In the genomic region with DNA sequence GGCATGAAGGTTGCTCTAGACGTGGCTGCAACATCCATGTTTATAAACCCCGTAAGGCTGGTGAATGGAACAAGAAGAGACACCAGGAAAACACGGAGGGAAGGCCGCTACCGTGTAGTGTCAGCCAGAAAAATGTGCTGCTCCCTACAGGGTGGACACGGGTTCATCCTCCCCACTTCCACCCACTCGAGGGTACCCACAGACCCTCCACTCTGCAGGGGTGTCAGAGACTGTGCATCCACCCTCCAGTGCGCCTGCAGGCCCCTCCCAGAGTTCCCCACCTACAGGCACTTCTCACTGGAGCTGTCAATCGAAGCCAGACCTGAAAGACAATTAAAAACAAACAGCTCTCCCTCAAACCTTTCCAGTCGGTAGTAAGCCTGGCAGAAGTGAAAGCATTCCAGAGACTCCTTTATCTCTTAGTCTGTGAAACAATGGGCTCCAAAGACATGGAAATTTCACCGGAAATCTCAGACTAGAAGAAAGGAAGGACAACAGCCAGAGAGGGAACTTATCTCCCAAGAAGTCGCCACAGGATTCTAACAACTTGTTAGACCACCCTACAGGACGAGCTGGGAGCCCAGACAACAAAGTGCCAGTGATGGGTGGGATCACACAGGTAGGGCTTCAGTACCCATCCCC, we compare ENCODE assay signal across 31 mouse cellular contexts. TPM values are rescaled to one million over a fixed set of nuclear protein-coding genes. Genes with fewer than 3 reads are reported as not detected.
DNase-seq lines count a peak whose midpoint lies in the region; ATAC-seq and TF ChIP-seq lines count a peak whose summit lies in the region.
"Had no signal": no experiment of that assay in that cellular context is flagged by ENCODE, and none has a peak within 500 bp of the region (broad histone marks: within the 10 kb centered on the region; RNA-seq: fewer than 3 reads in every experiment).

No protein-coding gene starts in this region.

- no peak overlapping the region for H3K27ac ChIP-seq in heart, embryonic 16.5 days (ENCODE audit: low read length)
- no peak overlapping the region for H3K27ac ChIP-seq in lung, postnatal 0 days (ENCODE audit: low read length)
- H3K27ac ChIP-seq: embryonic facial prominence, embryonic 13.5 days; forebrain, embryonic 12.5 days; intestine, embryonic 15.5 days; limb, embryonic 12.5 days; liver, embryonic 12.5 days; macrophage; stomach, embryonic 15.5 days had no signal

- H3K4me2 ChIP-seq in heart, embryonic 16.5 days (ENCODE audit: low read depth, low read length), result no peak overlapping the region
- H3K4me2 ChIP-seq in lung, postnatal 0 days (replicated peaks; ENCODE audit: low read depth, low read length), result no peak overlapping the region
- H3K4me2 ChIP-seq: embryonic facial prominence, embryonic 13.5 days; forebrain, embryonic 12.5 days; intestine, embryonic 15.5 days; limb, embryonic 12.5 days; liver, embryonic 12.5 days; stomach, embryonic 15.5 days had no signal

- TF ChIP-seq CTCF in lung, postnatal 0 days (IDR thresholded peaks at IDR 0.05), result no peak

- WGBS in heart, embryonic 16.5 days, result 38% methylated on average over 13 of the region's 13 CpGs
- 36% methylated on average over 13 of the region's 13 CpGs for WGBS in lung, postnatal 0 days

- ATAC-seq in heart, embryonic 16.5 days (replicated peaks; ENCODE audit: extremely low read depth, insufficient read depth, low FRiP score), result no peak
- ATAC-seq in lung, postnatal 0 days, result no peak
- ATAC-seq: activated CD4-positive, CD25-positive, alpha-beta regulatory T cell, adult 4 months; hindbrain, embryonic 16.5 days; intestine, embryonic 15.5 days; liver, embryonic 12.5 days; Patski had no signal

- no peak overlapping the region for H3K4me3 ChIP-seq in heart, embryonic 16.5 days (ENCODE audit: low read length)
- no peak overlapping the region for H3K4me3 ChIP-seq in lung, postnatal 0 days (ENCODE audit: low read depth, low read length)
- H3K4me3 ChIP-seq: embryonic facial prominence, embryonic 13.5 days; erythroblast, embryonic 14.5 days; forebrain, embryonic 12.5 days; intestine, embryonic 15.5 days; limb, embryonic 12.5 days; liver, embryonic 12.5 days; stomach, embryonic 15.5 days had no signal

- intact Hi-C loops in heart, postnatal 36 days (cut with DNase I), result loop anchor here (5.0 kb wide), 3 partner anchors 39 to 609 kb away; no protein-coding TSS in a partner anchor

- no peaks in the 10 kb centered on the region for H3K27me3 ChIP-seq in heart, embryonic 16.5 days (ENCODE audit: control insufficient read depth, insufficient read depth, low read length)
- no peaks in the 10 kb centered on the region for H3K27me3 ChIP-seq in lung, postnatal 0 days (replicated peaks; ENCODE audit: insufficient read depth, low read length)
- H3K27me3 ChIP-seq: intestine, embryonic 15.5 days; Patski; stomach, embryonic 15.5 days had no signal

- peak overlapping the region; percentile 30; the same call in 1 of the 2 replicates for H3K9ac ChIP-seq in heart, embryonic 16.5 days (ENCODE audit: low read length)
- H3K9ac ChIP-seq in lung, postnatal 0 days (replicated peaks; ENCODE audit: low read depth), result 0 out of 2 replicates have a peak overlapping the region, but pooled peaks have one; percentile 4
- H3K9ac ChIP-seq: embryonic facial prominence, embryonic 13.5 days; forebrain, embryonic 12.5 days; intestine, embryonic 15.5 days; limb, embryonic 12.5 days; liver, embryonic 12.5 days; stomach, embryonic 15.5 days had no signal

- TF ChIP-seq EP300 in lung, postnatal 0 days (IDR thresholded peaks at IDR 0.05), result no peak

- H3K4me1 ChIP-seq in heart, embryonic 16.5 days (ENCODE audit: control insufficient read depth, insufficient read depth, low read length), result peaks cover 19% of the 10 kb centered on the region
- H3K4me1 ChIP-seq in lung, postnatal 0 days (ENCODE audit: insufficient read depth, low read depth, low read length), result no peaks in the 10 kb centered on the region
- H3K4me1 ChIP-seq: limb, embryonic 12.5 days had no signal

- no peaks in the 10 kb centered on the region for H3K36me3 ChIP-seq in heart, embryonic 16.5 days (ENCODE audit: control insufficient read depth, insufficient read depth)
- H3K36me3 ChIP-seq in lung, postnatal 0 days (ENCODE audit: insufficient read depth, low read length), result no peaks in the 10 kb centered on the region
- H3K36me3 ChIP-seq: embryonic facial prominence, embryonic 13.5 days; forebrain, embryonic 12.5 days; G1E; intestine, embryonic 15.5 days; limb, embryonic 12.5 days; liver, embryonic 12.5 days; stomach, embryonic 15.5 days had no signal

- H3K9me3 ChIP-seq in heart, embryonic 16.5 days (replicated peaks; ENCODE audit: control insufficient read depth, low read length), result no peaks in the 10 kb centered on the region
- no peaks in the 10 kb centered on the region for H3K9me3 ChIP-seq in lung, postnatal 0 days (ENCODE audit: low read length)
- H3K9me3 ChIP-seq: embryonic facial prominence, embryonic 13.5 days; forebrain, embryonic 12.5 days; G1E; intestine, embryonic 15.5 days; limb, embryonic 12.5 days; liver, embryonic 12.5 days; stomach, embryonic 15.5 days had no signal

- peak; percentile 86 for DNase-seq in heart, adult 11 months
- no peak for DNase-seq in heart, postnatal 36 days
- no peak for DNase-seq in heart, adult 18-20 months
- DNase-seq in lung, postnatal 0 days (ENCODE audit: low spot score), result no peak
- DNase-seq in lung, postnatal 4 days, result no peak
- peak; percentile 97 for DNase-seq in ES-CJ7 (ENCODE audit: low read depth, low spot score)
- no peak for DNase-seq in thymus, postnatal 14 days
- DNase-seq: adrenal gland, adult 8-10 months; cerebellum, adult 18-20 months; cerebellum, postnatal 25 days; gastrocnemius, postnatal 25 days; heart, postnatal 4 days; kidney, adult 8-10 months; kidney, postnatal 25 days; lung, adult 2 months; right cerebral cortex, adult 18-20 months; right cerebral cortex, postnatal 4 days; thymus, postnatal 36 days had no signal

RNA-seq across cellular contexts. Expression of a gene that starts 2.5 kb away (rescaled TPM):
- 1,000 to 10,000 TPM in 1 of 2 experiments, 100 to 1,000 TPM in 1; 876 to 1,038 TPM for total RNA-seq in heart, postnatal 36 days (2021)
- 635 and 703 TPM in 2 replicates for polyA plus RNA-seq in heart, embryonic 16.5 days (2015; fragmentation: Nextera tagmentation; extraction: Ambion mirVana)
- total RNA-seq in heart, adult 18-20 months (2021), result 100 to 1,000 TPM; 895 to 982 TPM
- polyA plus RNA-seq in lung, postnatal 0 days (2015; fragmentation: Nextera tagmentation; extraction: Ambion mirVana), result 7.0 and 9.0 TPM in 2 replicates
- polyA plus RNA-seq: activated CD4-positive, CD25-positive, alpha-beta regulatory T cell, adult 4 months; erythroblast, embryonic 14.5 days; G1E; macrophage had no signal

Comparison
In these comparisons a context has a peak if more than half of its experiments do, and no peak if none do; other contexts are left out.
1. DNase-seq: peak in heart, adult 11 months (single experiment) and ES-CJ7 (single experiment); none in heart, postnatal 36 days (0 of 2), heart, adult 18-20 months (0 of 2), lung, postnatal 0 days (single experiment), lung, postnatal 4 days (0 of 2) and thymus, postnatal 14 days (single experiment).